ENCODE assay signal across 10 mouse cellular contexts in genomic region chr11:21996325-21996647, GRCm38 (mm10). TPM values are rescaled to one million over a fixed set of nuclear protein-coding genes. Genes with fewer than 3 reads are reported as not detected.
DNase-seq lines count a peak whose midpoint lies in the region; ATAC-seq lines count a peak whose summit lies in the region.
"Had no signal": no experiment of that assay in that cellular context is flagged by ENCODE, and none has a peak within 500 bp of the region (broad histone marks: within the 10 kb centered on the region; RNA-seq: fewer than 3 reads in every experiment).

No protein-coding gene starts in this region.

- H3K27me3 ChIP-seq in liver, embryonic 11.5 days (replicated peaks; ENCODE audit: control insufficient read depth, insufficient read depth, low read length) = peaks cover 97% of the 10 kb centered on the region
- peaks cover 97% of the 10 kb centered on the region for H3K27me3 ChIP-seq in embryonic facial prominence, embryonic 14.5 days (replicated peaks; ENCODE audit: control insufficient read depth, insufficient read depth, low read length)
- peaks cover 46% of the 10 kb centered on the region for H3K27me3 ChIP-seq in hindbrain, embryonic 15.5 days
- peaks cover 39% of the 10 kb centered on the region for H3K27me3 ChIP-seq in midbrain, embryonic 15.5 days (replicated peaks)

- ATAC-seq in liver, embryonic 11.5 days (replicated peaks; ENCODE audit: low FRiP score) = 0 out of 2 replicates have a peak, but pooled peaks have one; percentile 8
- no peak for ATAC-seq in embryonic facial prominence, embryonic 14.5 days (ENCODE audit: low read depth)
- ATAC-seq in hindbrain, embryonic 15.5 days (ENCODE audit: low FRiP score, low read depth) = no peak
- peak; percentile 17 for ATAC-seq in midbrain, embryonic 15.5 days (replicated peaks)

- peak overlapping the region; percentile 36 for H3K4me2 ChIP-seq in liver, embryonic 11.5 days
- peak overlapping the region; percentile 89 for H3K4me2 ChIP-seq in embryonic facial prominence, embryonic 14.5 days (ENCODE audit: low read depth, low read length)
- peak overlapping the region; percentile 48 for H3K4me2 ChIP-seq in hindbrain, embryonic 15.5 days
- H3K4me2 ChIP-seq in midbrain, embryonic 15.5 days = peak overlapping the region; percentile 61

- intact Hi-C loops in left cerebral cortex, postnatal 4 days (cut with DNase I) = loop anchor here (5.0 kb wide), 1 partner anchor 201 kb away; no protein-coding TSS in a partner anchor

- H3K27ac ChIP-seq in liver, embryonic 11.5 days (ENCODE audit: low read depth, low read length) = no peak overlapping the region
- H3K27ac ChIP-seq in embryonic facial prominence, embryonic 14.5 days (replicated peaks; ENCODE audit: low read depth, low read length) = no peak overlapping the region
- H3K27ac ChIP-seq in hindbrain, embryonic 15.5 days (replicated peaks) = no peak overlapping the region
- peak overlapping the region; percentile 37 for H3K27ac ChIP-seq in midbrain, embryonic 15.5 days
- H3K27ac ChIP-seq: macrophage had no signal

- H3K4me3 ChIP-seq in liver, embryonic 11.5 days (ENCODE audit: low read depth, low read length) = peak overlapping the region; percentile 28
- peak overlapping the region; percentile 55 for H3K4me3 ChIP-seq in embryonic facial prominence, embryonic 14.5 days (ENCODE audit: low read depth, low read length)
- peak overlapping the region; percentile 17 for H3K4me3 ChIP-seq in hindbrain, embryonic 15.5 days
- peak overlapping the region; percentile 50 for H3K4me3 ChIP-seq in midbrain, embryonic 15.5 days

- no peak for DNase-seq in liver, embryonic 11.5 days (ENCODE audit: low spot score)
- no peak for DNase-seq in liver
- DNase-seq in embryonic facial prominence, embryonic 14.5 days (ENCODE audit: low spot score) = no peak
- DNase-seq in layer of hippocampus, postnatal 10 days (ENCODE audit: low spot score in 2 of 2) = no peak
- no peak for DNase-seq in thymus, postnatal 36 days
- DNase-seq in left cerebral cortex, postnatal 4 days = no peak
- DNase-seq: thymus, postnatal 25 days had no signal

- H3K4me1 ChIP-seq in liver, embryonic 11.5 days (replicated peaks; ENCODE audit: control insufficient read depth, insufficient read depth, low read length) = peaks cover 8% of the 10 kb centered on the region
- H3K4me1 ChIP-seq in embryonic facial prominence, embryonic 14.5 days (ENCODE audit: control insufficient read depth, insufficient read depth, low read length) = peaks cover 10% of the 10 kb centered on the region; the same call in 1 of the 2 replicates
- peaks cover 20% of the 10 kb centered on the region for H3K4me1 ChIP-seq in hindbrain, embryonic 15.5 days (replicated peaks)
- peaks cover 37% of the 10 kb centered on the region for H3K4me1 ChIP-seq in midbrain, embryonic 15.5 days

- no peaks in the 10 kb centered on the region for H3K9me3 ChIP-seq in liver, embryonic 11.5 days (ENCODE audit: control insufficient read depth, low read length)
- peaks cover 5% of the 10 kb centered on the region; the same call in 1 of the 2 replicates for H3K9me3 ChIP-seq in embryonic facial prominence, embryonic 14.5 days (ENCODE audit: control insufficient read depth, low read length)
- no peaks in the 10 kb centered on the region for H3K9me3 ChIP-seq in hindbrain, embryonic 15.5 days
- no peaks in the 10 kb centered on the region for H3K9me3 ChIP-seq in midbrain, embryonic 15.5 days

- 2% methylated on average over 13 of the region's 13 CpGs for WGBS in liver, embryonic 11.5 days
- 0% methylated on average over 9 of the region's 13 CpGs for WGBS in embryonic facial prominence, embryonic 14.5 days
- 2% methylated on average over 13 of the region's 13 CpGs for WGBS in hindbrain, embryonic 15.5 days
- 16% methylated on average over 13 of the region's 13 CpGs for WGBS in midbrain, embryonic 15.5 days

- no peaks in the 10 kb centered on the region for H3K36me3 ChIP-seq in liver, embryonic 11.5 days (ENCODE audit: control insufficient read depth, insufficient read depth, low read length)
- no peaks in the 10 kb centered on the region for H3K36me3 ChIP-seq in embryonic facial prominence, embryonic 14.5 days (ENCODE audit: control insufficient read depth, insufficient read depth, low read length)
- H3K36me3 ChIP-seq in hindbrain, embryonic 15.5 days = no peaks in the 10 kb centered on the region
- no peaks in the 10 kb centered on the region for H3K36me3 ChIP-seq in midbrain, embryonic 15.5 days (replicated peaks)

- H3K9ac ChIP-seq in liver, embryonic 11.5 days (ENCODE audit: low read depth, low read length) = no peak overlapping the region
- peak overlapping the region; percentile 21; the same call in 1 of the 2 replicates for H3K9ac ChIP-seq in embryonic facial prominence, embryonic 14.5 days (ENCODE audit: low read depth, low read length)
- H3K9ac ChIP-seq in hindbrain, embryonic 15.5 days = no peak overlapping the region
- H3K9ac ChIP-seq in midbrain, embryonic 15.5 days = peak overlapping the region; percentile 36

RNA-seq across cellular contexts. Expression of gene Otx1, which starts 6.4 kb away (rescaled TPM):
- 0.08 TPM in 1 of 2 replicates, not detected in the other for polyA plus RNA-seq in liver, embryonic 11.5 days (2014; fragmentation: Nextera tagmentation; extraction: Ambion mirVana)
- polyA plus RNA-seq in embryonic facial prominence, embryonic 14.5 days (2014; fragmentation: Nextera tagmentation; extraction: Ambion mirVana) = 2.8 TPM in 2 replicates
- polyA plus RNA-seq in hindbrain, embryonic 15.5 days (2015; fragmentation: Nextera tagmentation; extraction: Ambion mirVana) = 1.9 and 3.6 TPM in 2 replicates
- 11.5 and 12.2 TPM in 2 replicates for polyA plus RNA-seq in midbrain, embryonic 15.5 days (2015; fragmentation: Nextera tagmentation; extraction: Ambion mirVana)
- total RNA-seq in layer of hippocampus, postnatal 10 days (2021) = 1 to 10 TPM; 4.8 to 5.3 TPM
- total RNA-seq in left cerebral cortex, postnatal 4 days (2021) = 10 to 100 TPM; 10.4 to 12.0 TPM
- polyA plus RNA-seq: macrophage had no signal

Comparison
In these comparisons a context has a peak if more than half of its experiments do, and no peak if none do; other contexts are left out.
1. ATAC-seq: peak in liver, embryonic 11.5 days (single experiment) and midbrain, embryonic 15.5 days (single experiment); none in embryonic facial prominence, embryonic 14.5 days (single experiment) and hindbrain, embryonic 15.5 days (single experiment).
2. H3K4me2 ChIP-seq: peak in every context shown above with its lines; median percentile 89 in embryonic facial prominence, embryonic 14.5 days; 61 in midbrain, embryonic 15.5 days; 48 in hindbrain, embryonic 15.5 days; 36 in liver, embryonic 11.5 days.
3. H3K9ac ChIP-seq: peak in embryonic facial prominence, embryonic 14.5 days (single experiment) and midbrain, embryonic 15.5 days (single experiment); none in liver, embryonic 11.5 days (single experiment) and hindbrain, embryonic 15.5 days (single experiment).
4. Peak in every context shown above with its lines, with median percentiles within 50 percentile points of each other: H3K4me3 ChIP-seq.